Mouse (Mus musculus) macrophage (primary cell): ENCODE measurements around the gene Xrra1. TPM values are rescaled to one million over a fixed set of nuclear protein-coding genes. Genes with fewer than 3 reads are reported as not detected.

Experiments
- H3K27ac ChIP-seq: fragments of 350-480 bp; formaldehyde crosslinking; 2 replicates; pipeline ENCODE4 v1.9.0; 2021
- H3K36me3 ChIP-seq: fragments of 350-480 bp; formaldehyde crosslinking; 2 replicates; pipeline ENCODE4 v1.9.0; 2021; ENCODE audit errors: inconsistent target
- H3K4me3 ChIP-seq: fragments of 350-480 bp; formaldehyde crosslinking; 2 replicates; pipeline ENCODE4 v1.9.0; 2021; ENCODE audit errors: inconsistent target
- H3K79me2 ChIP-seq: fragments of 350-480 bp; formaldehyde crosslinking; 2 replicates; pipeline ENCODE4 v1.9.0; 2021; ENCODE audit errors: inconsistent target
- WGBS: methylation state at CpG from one replicate; pipeline ENCODE4 v1.1.7; 2026; ENCODE audit warnings: inconsistent platforms; ENCODE audit not compliant: missing documents; 5-methylcytosine and 5-hydroxymethylcytosine counted together
- polyA plus RNA-seq: library from polyadenylated mRNA; stranded (reverse); fragments of 250-400 nt; gene quantifications from 3 replicates; pipeline ENCODE4 v1.2.4, GENCODE M21; 2018; ENCODE audit warnings: inconsistent platforms

The Xrra1 gene
- polyA plus RNA-seq, 1 experiment from 2014 or later, result 0.11 TPM

GRCm38 (mm10) chr7:99833846-99834222, 25.1 kb upstream of the Xrra1 start:
- no peak overlapping the region for H3K4me3 ChIP-seq
- H3K27ac ChIP-seq, result no peak overlapping the region
- 67% methylated on average over 2 of the region's 2 CpGs for WGBS
- H3K36me3 ChIP-seq, result peaks cover 18% of the 10 kb centered on the region
- H3K79me2 ChIP-seq, result no peaks in the 10 kb centered on the region

- Histone ChIP-seq H3K4me3 (no peak overlapping the region), H3K36me3 (peaks cover 23% of the 10 kb centered on the region), H3K79me2 (no peaks in the 10 kb centered on the region), H3K27ac (no peak overlapping the region)
- 88% methylated on average over 5 of the region's 5 CpGs for WGBS
These were observed 24.5 kb upstream of the Xrra1 start for GRCm38 (mm10) chr7:99834314-99834853.

- peaks cover 47% of the 10 kb centered on the region for H3K36me3 ChIP-seq
- H3K79me2 ChIP-seq, result no peaks in the 10 kb centered on the region
- 82% methylated on average over 4 of the region's 4 CpGs for WGBS
These were observed 22.1 kb upstream of the Xrra1 start for GRCm38 (mm10) chr7:99836781-99837180.

GRCm38 (mm10) chr7:99837358-99838071, 21.4 kb upstream of the Xrra1 start:
- H3K36me3 ChIP-seq, result peaks cover 48% of the 10 kb centered on the region
- WGBS, result 97% methylated on average over 6 of the region's 6 CpGs
- H3K4me3 ChIP-seq, result no peak overlapping the region
- H3K79me2 ChIP-seq, result no peaks in the 10 kb centered on the region
- no peak overlapping the region for H3K27ac ChIP-seq

More at GRCm38 (mm10) chr7:99836781-99837180, 22.1 kb upstream of the Xrra1 start:
- no peak overlapping the region for H3K27ac ChIP-seq
- no peak overlapping the region for H3K4me3 ChIP-seq

- no peaks in the 10 kb centered on the region for H3K79me2 ChIP-seq
- no peak overlapping the region for H3K4me3 ChIP-seq
- H3K36me3 ChIP-seq, result peaks cover 53% of the 10 kb centered on the region
- no peak overlapping the region for H3K27ac ChIP-seq
- 96% methylated on average over 3 of the region's 3 CpGs for WGBS
These were observed 20.7 kb upstream of the Xrra1 start for GRCm38 (mm10) chr7:99838241-99838640.

GRCm38 (mm10) chr7:99845533-99846236, 13.2 kb upstream of the Xrra1 start:
- Histone ChIP-seq H3K36me3 (peaks cover 76% of the 10 kb centered on the region), H3K79me2 (peaks cover 26% of the 10 kb centered on the region), H3K4me3 (no peak overlapping the region), H3K27ac (no peak overlapping the region)
- 97% methylated on average over 8 of the region's 8 CpGs for WGBS

- H3K27ac ChIP-seq, result no peak overlapping the region
- 97% methylated on average over 5 of the region's 5 CpGs for WGBS
- peaks cover 52% of the 10 kb centered on the region for H3K36me3 ChIP-seq
- no peak overlapping the region for H3K4me3 ChIP-seq
- peaks cover 75% of the 10 kb centered on the region for H3K79me2 ChIP-seq
These were observed 8.4 kb upstream of the Xrra1 start for GRCm38 (mm10) chr7:99850534-99850933.

GRCm38 (mm10) chr7:99851121-99851520, 7.8 kb upstream of the Xrra1 start:
- no peak overlapping the region for H3K4me3 ChIP-seq
- peaks cover 81% of the 10 kb centered on the region for H3K79me2 ChIP-seq
- H3K27ac ChIP-seq, result no peak overlapping the region
- WGBS, result 80% methylated on average over 1 of the region's 1 CpGs
- peaks cover 46% of the 10 kb centered on the region for H3K36me3 ChIP-seq

GRCm38 (mm10) chr7:99851618-99852017, 7.3 kb upstream of the Xrra1 start:
- 86% methylated on average over 6 of the region's 6 CpGs for WGBS
- Histone ChIP-seq H3K4me3 (no peak overlapping the region), H3K27ac (no peak overlapping the region), H3K79me2 (peaks cover 86% of the 10 kb centered on the region), H3K36me3 (peaks cover 41% of the 10 kb centered on the region)

GRCm38 (mm10) chr7:99853350-99853749, 5.6 kb upstream of the Xrra1 start:
- 97% methylated on average over 7 of the region's 7 CpGs for WGBS
- Histone ChIP-seq H3K27ac (no peak overlapping the region), H3K79me2 (peaks cover 100% of the 10 kb centered on the region), H3K4me3 (no peak overlapping the region), H3K36me3 (peaks cover 26% of the 10 kb centered on the region)

GRCm38 (mm10) chr7:99854311-99854710, 4.6 kb upstream of the Xrra1 start:
- Histone ChIP-seq H3K4me3 (no peak overlapping the region), H3K79me2 (peaks cover 93% of the 10 kb centered on the region), H3K36me3 (peaks cover 16% of the 10 kb centered on the region), H3K27ac (no peak overlapping the region)
- WGBS, result 93% methylated on average over 4 of the region's 4 CpGs

GRCm38 (mm10) chr7:99856266-99856861, 2.6 kb upstream of the Xrra1 start:
- Histone ChIP-seq H3K36me3 (peaks cover 13% of the 10 kb centered on the region; the same call in 1 of the 2 replicates), H3K4me3 (no peak overlapping the region), H3K79me2 (peaks cover 73% of the 10 kb centered on the region), H3K27ac (no peak overlapping the region)
- 53% methylated on average over 14 of the region's 14 CpGs for WGBS

- Histone ChIP-seq H3K79me2 (peaks cover 54% of the 10 kb centered on the region), H3K27ac (peak overlapping the region; percentile 78), H3K36me3 (peaks cover 13% of the 10 kb centered on the region; the same call in 1 of the 2 replicates), H3K4me3 (peak overlapping the region; percentile 77)
- WGBS, result 2% methylated on average over 19 of the region's 19 CpGs
These were observed 622 bp upstream of the Xrra1 start for GRCm38 (mm10) chr7:99858175-99858812.

- Histone ChIP-seq H3K4me3 (no peak within 1 kb of the TSS), H3K79me2 (peaks cover 3% of the 10 kb centered on the region), H3K36me3 (no peaks in the 10 kb centered on the region), H3K27ac (no peak within 1 kb of the TSS)
- 59% methylated on average over 7 of the region's 7 CpGs for WGBS
These were observed 4.4 kb downstream of the Xrra1 start, which contains the start of gene Spcs2 for GRCm38 (mm10) chr7:99863362-99863761. TSS of gene Spcs2 (minus strand) at chr7:99863462.
